Comparison of ENCODE assay signal across 8 mouse cellular contexts in the genomic region with DNA sequence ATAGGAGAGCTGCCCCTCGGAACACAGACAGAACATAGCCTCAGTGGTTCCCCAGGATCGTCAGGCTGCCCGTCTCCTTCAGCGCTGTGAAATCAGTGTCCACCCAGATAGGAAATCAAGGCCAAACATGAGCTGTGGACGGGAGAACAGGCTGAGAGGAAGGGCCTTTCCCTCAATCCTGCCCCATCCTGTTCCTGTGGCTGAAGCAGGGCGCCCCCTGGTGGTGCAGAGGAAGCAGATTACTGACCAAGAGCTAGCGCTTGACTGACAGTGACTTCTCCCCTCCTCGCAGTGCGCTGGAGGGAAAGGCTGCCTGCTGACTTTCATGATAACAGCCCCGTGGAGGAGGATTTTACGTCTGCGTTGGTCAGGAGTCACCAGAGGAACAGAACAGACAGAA. TPM values are rescaled to one million over a fixed set of nuclear protein-coding genes. Genes with fewer than 3 reads are reported as not detected.
DNase-seq lines count a peak whose midpoint lies in the region; ATAC-seq lines count a peak whose summit lies in the region.

No protein-coding gene starts in this region.

- peak; percentile 52 for DNase-seq in MN1 (ENCODE audit: low spot score)
- DNase-seq in cerebellum, adult 11-12 months: peak; percentile 41
- peak; percentile 65 for DNase-seq in forelimb bud, embryonic 11.5 days (ENCODE audit: low read depth, low spot score)
- peak; percentile 88 for DNase-seq in hindbrain, embryonic 11.5 days (ENCODE audit: low spot score)
- peak; percentile 73 to 82 for DNase-seq in layer of hippocampus, postnatal 10 days (ENCODE audit: low spot score in 2 of 2)
- peak; percentile 86 for DNase-seq in lung, postnatal 10 days
- peak; percentile 69 for DNase-seq in retina, postnatal 7 days (ENCODE audit: low read depth, low spot score)
- DNase-seq in urinary bladder, postnatal 4 days (ENCODE audit: low spot score in 2 of 2): peak; percentile 67 to 75

- H3K9ac ChIP-seq in hindbrain, embryonic 11.5 days (ENCODE audit: low read depth, low read length): no peak overlapping the region

- no peak overlapping the region for H3K4me3 ChIP-seq in hindbrain, embryonic 11.5 days (ENCODE audit: low read depth, low read length)

- ATAC-seq in hindbrain, embryonic 11.5 days (ENCODE audit: low FRiP score): peak; percentile 66

- H3K27me3 ChIP-seq in hindbrain, embryonic 11.5 days (ENCODE audit: control insufficient read depth, insufficient read depth, low read length): no peaks in the 10 kb centered on the region

- H3K4me1 ChIP-seq in hindbrain, embryonic 11.5 days (replicated peaks; ENCODE audit: control insufficient read depth, insufficient read depth, low read length): no peaks in the 10 kb centered on the region

- H3K36me3 ChIP-seq in hindbrain, embryonic 11.5 days (ENCODE audit: control insufficient read depth, insufficient read depth, low read length): no peaks in the 10 kb centered on the region

- 21% methylated on average over 12 of the region's 12 CpGs for WGBS in hindbrain, embryonic 11.5 days

- H3K27ac ChIP-seq in hindbrain, embryonic 11.5 days (ENCODE audit: low read depth, low read length): no peak overlapping the region

- H3K9me3 ChIP-seq in hindbrain, embryonic 11.5 days (ENCODE audit: control insufficient read depth, low read length): no peaks in the 10 kb centered on the region

- H3K4me2 ChIP-seq in hindbrain, embryonic 11.5 days (replicated peaks; ENCODE audit: low read depth, low read length): no peak overlapping the region

RNA-seq across cellular contexts. Expression of a gene that starts 18.0 kb away (rescaled TPM):
- polyA plus RNA-seq in hindbrain, embryonic 11.5 days (2014; fragmentation: Nextera tagmentation; extraction: Ambion mirVana): not detected in 2 replicates
- not detected for total RNA-seq in layer of hippocampus, postnatal 10 days (2021)

RNA-seq across cellular contexts. Expression of a gene that starts 21.8 kb away (rescaled TPM):
- polyA plus RNA-seq in hindbrain, embryonic 11.5 days (2014; fragmentation: Nextera tagmentation; extraction: Ambion mirVana): 0.12 and 0.45 TPM in 2 replicates
- under 1 TPM; 0.57 to 0.60 TPM for total RNA-seq in layer of hippocampus, postnatal 10 days (2021)
